Mouse (Mus musculus) embryonic fibroblast, embryonic 13.5 days (primary cell): ENCODE measurements around the gene Kptn.

Experiments
- CTCF ChIP-seq: IDR thresholded peaks from 2 replicates; pipeline ENCODE4 v1.5.1; 2011; ENCODE audit warnings: mild to moderate bottlenecking, control low read depth, low read length, moderate library complexity, borderline replicate concordance; ENCODE audit not compliant: insufficient read depth
- POLR2A ChIP-seq: IDR thresholded peaks from 2 replicates; pipeline ENCODE4 v1.6.1; 2011; ENCODE audit warnings: low read depth, mild to moderate bottlenecking, control low read depth, low read length, moderate library complexity

GRCm38 (mm10) chr7:16110158-16110557 lies 9.5 kb upstream of the Kptn start:
- TF ChIP-seq CTCF: no peak
- TF ChIP-seq POLR2A: no peak
